Mouse (Mus musculus): ENCODE results near the gene 2310061I04Rik. TPM values are rescaled to one million over a fixed set of nuclear protein-coding genes. Genes with fewer than 3 reads are reported as not detected.
"Not testable (repeated sequence)": the region's sequence is repeated elsewhere in the genome, so short reads cannot be mapped to it uniquely, and the experiment has no call there.

2310061I04Rik gene
- 107 and 119 TPM in 2 replicates for polyA plus RNA-seq (2012; rRNA removed)

DNA sequence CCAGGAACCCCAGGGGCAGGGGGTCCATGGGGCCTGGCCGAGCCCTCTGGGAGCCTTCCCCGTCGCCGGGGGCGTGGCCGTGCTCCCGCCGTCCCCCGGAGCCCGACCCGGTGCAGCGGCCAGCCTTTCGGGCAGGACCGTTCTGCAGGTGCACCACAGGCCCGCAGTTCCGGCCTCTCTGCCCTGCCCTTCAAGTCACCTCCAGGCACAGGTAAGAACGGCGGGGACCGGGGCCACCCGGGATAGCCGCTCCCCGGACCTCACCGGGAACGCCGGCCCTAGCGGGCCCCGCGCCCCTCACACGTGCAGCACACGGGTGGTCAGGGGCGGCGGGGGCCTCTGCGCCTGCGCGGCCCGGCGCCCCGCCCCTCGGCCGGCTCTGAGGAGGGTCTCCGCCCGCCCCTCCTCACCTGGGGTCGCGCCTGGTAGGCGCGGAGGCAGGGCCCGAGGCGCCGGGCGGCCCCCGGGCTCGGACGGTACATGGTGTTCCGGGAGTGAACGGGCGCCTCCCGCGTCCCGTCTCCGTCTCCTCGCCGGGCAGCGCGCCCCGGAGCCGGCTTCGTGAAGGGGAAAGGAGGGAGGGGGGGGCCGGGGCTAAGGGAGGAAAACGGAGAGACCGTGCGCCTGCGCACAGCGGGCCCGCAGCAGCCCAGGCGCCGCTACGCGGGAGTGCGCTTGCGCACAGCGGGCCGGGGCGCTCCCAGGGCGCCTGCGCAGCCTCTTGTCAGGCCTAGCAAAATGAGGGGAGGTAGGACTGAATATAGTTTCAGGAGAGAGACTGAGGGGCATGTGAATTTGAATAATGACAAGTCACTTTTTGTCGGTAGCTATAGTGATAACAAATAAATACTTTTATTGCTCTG is at the start of gene 2310061I04Rik:
2310061I04Rik (minus strand) TSS at position 651 of the 863 bp plus-strand sequence.
- DNase-seq (ENCODE audit: extremely low spot score in 1 of 2, low spot score in 1 of 2) = peak; percentile 79 to 93

- no peak for DNase-seq (ENCODE audit: extremely low spot score in 1 of 2, low spot score in 1 of 2)
Observed at GRCm38 (mm10) chr17:35939941-35940340, 42.7 kb upstream of the 2310061I04Rik start.

DNA sequence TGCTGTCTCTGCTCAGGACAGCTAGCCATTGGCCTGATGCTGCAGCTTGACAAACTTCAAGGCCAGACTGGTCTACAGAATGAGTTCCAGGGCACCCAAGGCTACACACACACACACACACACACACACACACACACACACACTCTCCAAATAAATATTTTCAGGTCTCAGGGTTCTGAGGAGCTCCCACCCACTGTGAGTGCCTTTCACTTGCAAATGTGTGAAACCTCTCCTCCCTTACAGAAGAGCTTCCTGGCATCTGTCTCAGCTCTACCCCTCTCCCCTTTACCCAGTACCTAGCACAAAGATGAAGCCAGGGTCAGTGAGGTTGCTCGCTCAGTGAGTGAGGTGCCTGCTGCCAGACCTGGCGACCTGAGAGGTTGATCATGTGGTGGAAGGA is 41.9 kb upstream of the 2310061I04Rik start:
- no peak for DNase-seq (ENCODE audit: extremely low spot score in 1 of 2, low spot score in 1 of 2)

- DNase-seq (ENCODE audit: extremely low spot score in 1 of 2, low spot score in 1 of 2) = peak in 1 of 2 experiments; percentile 63
Observed at GRCm38 (mm10) chr17:35937700-35938348, 40.6 kb upstream of the 2310061I04Rik start.

DNA sequence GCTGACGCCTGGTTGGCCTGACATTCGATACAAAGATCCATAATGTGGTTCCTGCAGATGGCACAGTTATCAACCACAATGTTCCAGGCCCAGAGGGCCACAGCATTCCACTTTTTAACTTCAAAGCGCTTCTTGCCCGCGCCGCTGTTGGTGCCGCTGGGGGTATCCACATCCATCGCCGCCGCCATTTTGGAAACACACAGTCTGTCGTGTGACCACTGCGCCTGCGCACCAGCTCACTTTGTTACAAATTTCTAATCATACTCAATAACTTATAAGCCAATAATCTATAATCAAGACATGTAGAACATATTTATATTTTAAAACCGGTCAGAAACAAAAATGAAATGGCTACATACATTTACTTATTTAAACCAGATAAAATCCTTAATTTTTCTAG is 38.5 kb upstream of the 2310061I04Rik start:
- not testable (repeated sequence) for DNase-seq (ENCODE audit: extremely low spot score in 1 of 2, low spot score in 1 of 2)

GRCm38 (mm10) chr17:35932608-35933007 is 35.4 kb upstream of the 2310061I04Rik start:
- no peak for DNase-seq (ENCODE audit: extremely low spot score in 1 of 2, low spot score in 1 of 2)

DNA sequence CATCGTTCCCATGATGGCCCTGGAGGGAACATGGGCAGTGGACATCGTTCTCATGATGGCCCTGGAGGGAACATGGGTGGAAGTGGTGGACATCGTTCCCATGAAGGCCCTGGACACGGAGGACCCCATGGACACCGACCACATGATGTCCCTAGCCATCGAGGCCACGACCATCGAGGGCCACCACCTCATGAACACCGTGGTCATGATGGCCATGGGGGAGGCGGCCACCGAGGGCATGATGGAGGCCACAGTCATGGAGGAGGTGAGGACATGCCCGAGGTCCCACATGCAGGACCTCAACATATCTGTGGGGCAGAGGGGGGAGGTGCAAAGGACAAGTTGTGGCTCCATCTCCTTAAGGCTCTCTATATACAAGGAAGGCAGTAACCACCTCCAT is 33.4 kb upstream of the 2310061I04Rik start:
- no peak for DNase-seq (ENCODE audit: extremely low spot score in 1 of 2, low spot score in 1 of 2)

GRCm38 (mm10) chr17:35929534-35929933 is 32.3 kb upstream of the 2310061I04Rik start:
- DNase-seq (ENCODE audit: extremely low spot score in 1 of 2, low spot score in 1 of 2) = no peak

- no peak for DNase-seq (ENCODE audit: extremely low spot score in 1 of 2, low spot score in 1 of 2)
Observed at GRCm38 (mm10) chr17:35927471-35927870, 30.2 kb upstream of the 2310061I04Rik start.

DNA sequence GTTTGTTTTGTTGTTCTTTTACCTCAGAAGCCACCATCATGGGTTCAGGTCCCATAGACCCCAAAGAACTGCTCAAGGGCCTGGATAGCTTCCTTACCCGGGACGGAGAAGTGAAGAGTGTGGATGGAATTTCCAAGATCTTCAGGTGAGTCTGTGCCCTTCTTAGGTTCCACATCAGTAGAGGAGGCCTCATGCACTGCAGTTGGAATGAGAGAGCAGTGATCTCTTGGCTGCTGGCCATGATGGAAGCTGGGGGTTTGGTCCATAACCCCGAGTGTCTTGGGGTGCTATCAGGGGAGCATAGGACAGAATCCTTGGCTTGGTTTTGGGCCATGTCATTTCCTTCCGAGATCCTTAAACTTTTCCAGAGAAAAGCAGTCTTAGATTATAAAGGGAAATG is 26.1 kb upstream of the 2310061I04Rik start:
- DNase-seq (ENCODE audit: extremely low spot score in 1 of 2, low spot score in 1 of 2) = no peak

DNA sequence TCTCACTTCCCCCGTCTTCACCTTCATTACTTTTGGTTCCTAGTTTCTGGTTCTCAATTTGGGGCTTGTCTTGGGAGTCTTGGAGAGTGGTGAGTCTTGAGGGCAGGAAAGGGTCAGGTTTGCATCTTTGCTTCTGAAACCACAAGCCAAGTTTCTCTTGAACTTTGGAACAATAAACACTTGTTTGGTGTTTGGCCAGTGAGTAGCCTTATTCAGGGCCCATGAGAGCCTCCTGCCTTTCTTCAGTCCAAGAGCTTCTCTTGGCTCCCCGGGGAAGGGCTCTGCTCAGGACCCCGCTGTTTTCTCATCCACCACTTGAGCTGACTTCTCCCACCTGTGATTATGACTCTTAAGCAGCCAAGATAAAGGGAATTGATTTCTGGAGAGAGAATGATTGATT is 25.3 kb upstream of the 2310061I04Rik start:
- no peak for DNase-seq (ENCODE audit: extremely low spot score in 1 of 2, low spot score in 1 of 2)

GRCm38 (mm10) chr17:35921710-35922109 is 24.5 kb upstream of the 2310061I04Rik start:
- DNase-seq (ENCODE audit: extremely low spot score in 1 of 2, low spot score in 1 of 2) = no peak

- peak in 1 of 2 experiments; percentile 60 for DNase-seq (ENCODE audit: extremely low spot score in 1 of 2, low spot score in 1 of 2)
Observed at GRCm38 (mm10) chr17:35920862-35921562, 23.8 kb upstream of the 2310061I04Rik start.

DNA sequence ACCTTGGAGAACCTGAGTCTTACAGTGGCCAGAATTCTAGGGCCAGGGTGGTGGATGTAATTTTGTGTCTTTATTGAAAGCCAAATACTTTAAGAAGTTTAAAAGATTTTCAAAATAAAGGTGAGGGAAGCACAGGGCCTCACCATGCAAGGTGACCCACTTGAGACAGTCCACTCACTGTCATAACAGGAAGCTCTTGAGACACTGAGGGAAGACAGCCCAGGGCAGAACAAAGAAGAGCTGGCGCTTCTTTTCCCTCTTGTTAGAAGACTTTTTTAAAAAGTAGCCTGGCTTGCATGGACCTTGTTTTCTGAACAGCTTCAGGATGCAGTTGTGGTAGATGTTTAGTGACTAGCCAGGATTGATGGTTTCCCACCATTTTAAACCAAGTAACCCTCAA is 23.2 kb upstream of the 2310061I04Rik start:
- no peak for DNase-seq (ENCODE audit: extremely low spot score in 1 of 2, low spot score in 1 of 2)

DNA sequence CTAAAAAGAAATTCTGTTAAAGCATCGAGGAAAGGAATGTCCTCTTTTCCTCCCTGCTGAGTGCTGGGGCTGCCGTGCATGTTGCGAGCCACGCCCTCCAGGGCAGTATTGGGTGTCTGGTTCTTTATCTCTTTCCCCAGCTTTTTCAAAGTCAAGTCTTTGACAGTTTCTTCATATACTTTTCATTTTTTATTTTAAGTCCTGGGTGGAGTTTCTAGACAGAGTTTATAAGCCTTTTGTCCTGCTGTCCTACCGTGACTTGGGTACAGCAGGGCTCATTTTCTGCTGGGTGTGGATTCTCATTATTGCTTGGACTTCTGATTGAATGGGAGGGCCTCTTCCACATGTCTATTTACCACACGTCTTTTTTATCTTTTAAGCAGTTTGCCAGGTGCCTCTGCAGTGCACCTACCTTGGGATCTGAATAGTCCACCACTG is 22.7 kb upstream of the 2310061I04Rik start:
- DNase-seq (ENCODE audit: extremely low spot score in 1 of 2, low spot score in 1 of 2) = no peak

DNA sequence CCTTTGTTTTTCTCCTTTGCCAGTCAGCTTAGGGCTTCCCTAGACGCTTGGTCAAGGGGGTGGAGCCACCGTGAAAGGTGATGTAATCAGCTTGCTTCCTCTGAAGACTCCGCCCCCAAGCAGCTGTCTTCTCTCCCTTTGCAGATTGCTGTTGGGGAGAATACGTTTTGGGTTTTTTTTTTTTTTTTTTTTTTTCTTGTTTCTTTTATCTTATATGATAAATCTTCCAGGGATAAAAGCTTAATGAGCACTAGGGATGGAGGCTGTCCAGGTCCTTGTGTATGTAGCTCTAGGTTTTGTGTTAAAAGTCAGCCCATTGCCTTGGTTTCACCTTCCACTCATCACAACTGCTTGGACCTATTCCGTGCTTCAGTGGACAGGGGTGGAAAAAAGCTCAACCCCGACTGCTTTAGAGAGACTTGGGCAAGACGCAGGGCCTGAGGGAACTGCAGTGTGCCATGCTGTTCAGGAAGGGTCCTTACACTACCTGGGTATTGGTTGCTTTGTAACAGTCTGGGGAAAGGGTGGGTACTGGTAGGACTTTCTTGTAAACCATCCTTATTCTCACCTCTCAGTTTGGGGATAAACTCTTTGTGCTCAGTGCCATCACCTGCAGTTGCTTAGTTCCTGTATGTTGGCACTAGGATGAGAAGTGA is 22.0 kb upstream of the 2310061I04Rik start:
- peak; percentile 95 to 97 for DNase-seq (ENCODE audit: extremely low spot score in 1 of 2, low spot score in 1 of 2)

DNA sequence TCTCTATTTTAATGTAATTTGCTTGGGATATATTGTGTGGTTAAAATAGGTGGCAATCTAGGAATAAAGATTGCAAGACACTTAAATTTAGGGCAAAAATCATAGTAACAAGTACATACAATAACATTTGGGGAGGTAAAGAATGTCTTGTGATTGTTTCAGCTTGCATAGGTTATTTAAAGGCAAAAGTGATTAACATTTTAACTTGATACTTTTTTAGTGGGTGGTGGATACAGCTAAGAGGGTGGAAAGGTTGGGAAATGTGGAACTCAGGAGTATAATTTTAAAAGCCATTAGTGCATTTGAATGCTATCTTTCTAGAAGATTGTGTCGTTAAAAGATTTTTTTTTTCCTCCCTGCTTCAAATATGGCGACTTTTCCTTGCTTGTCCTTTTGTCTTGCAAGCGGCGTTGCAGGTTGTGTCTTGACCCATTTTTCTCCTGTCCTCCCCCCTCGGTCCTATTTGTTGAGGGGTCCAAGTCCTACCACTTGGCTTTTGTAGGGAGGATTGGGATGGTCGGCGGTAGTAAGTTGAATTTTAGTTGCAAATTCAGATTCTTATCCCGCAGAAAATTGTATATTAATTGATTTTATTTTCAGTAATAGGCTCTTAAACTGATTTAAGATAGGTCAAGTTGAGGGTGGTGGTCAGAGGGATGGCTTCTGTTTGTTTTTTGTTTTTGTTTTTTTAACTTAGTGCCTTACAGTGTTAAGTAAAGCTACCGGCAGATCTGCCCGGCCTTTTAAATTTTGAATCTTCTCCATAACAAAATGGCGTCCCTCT is 21.2 kb upstream of the 2310061I04Rik start:
- DNase-seq (ENCODE audit: extremely low spot score in 1 of 2, low spot score in 1 of 2) = peak in 1 of 2 experiments; percentile 59

GRCm38 (mm10) chr17:35917463-35918251 is 20.4 kb upstream of the 2310061I04Rik start:
- peak in 1 of 2 experiments; percentile 62 for DNase-seq (ENCODE audit: extremely low spot score in 1 of 2, low spot score in 1 of 2)

GRCm38 (mm10) chr17:35917143-35917462 is 19.9 kb upstream of the 2310061I04Rik start:
- peak in 1 of 2 experiments; percentile 52 for DNase-seq (ENCODE audit: extremely low spot score in 1 of 2, low spot score in 1 of 2)
